Mouse (Mus musculus) spleen, adult 18-20 months (tissue): ENCODE results near the gene Cd151.

Experiments used
- DNase-seq, 2 experiments: peaks; one replicate each; pipeline ENCODE4 v3.0.0; 2022; ENCODE audit warnings: mixed read lengths in 2 of 2

Gene Cd151

DNA sequence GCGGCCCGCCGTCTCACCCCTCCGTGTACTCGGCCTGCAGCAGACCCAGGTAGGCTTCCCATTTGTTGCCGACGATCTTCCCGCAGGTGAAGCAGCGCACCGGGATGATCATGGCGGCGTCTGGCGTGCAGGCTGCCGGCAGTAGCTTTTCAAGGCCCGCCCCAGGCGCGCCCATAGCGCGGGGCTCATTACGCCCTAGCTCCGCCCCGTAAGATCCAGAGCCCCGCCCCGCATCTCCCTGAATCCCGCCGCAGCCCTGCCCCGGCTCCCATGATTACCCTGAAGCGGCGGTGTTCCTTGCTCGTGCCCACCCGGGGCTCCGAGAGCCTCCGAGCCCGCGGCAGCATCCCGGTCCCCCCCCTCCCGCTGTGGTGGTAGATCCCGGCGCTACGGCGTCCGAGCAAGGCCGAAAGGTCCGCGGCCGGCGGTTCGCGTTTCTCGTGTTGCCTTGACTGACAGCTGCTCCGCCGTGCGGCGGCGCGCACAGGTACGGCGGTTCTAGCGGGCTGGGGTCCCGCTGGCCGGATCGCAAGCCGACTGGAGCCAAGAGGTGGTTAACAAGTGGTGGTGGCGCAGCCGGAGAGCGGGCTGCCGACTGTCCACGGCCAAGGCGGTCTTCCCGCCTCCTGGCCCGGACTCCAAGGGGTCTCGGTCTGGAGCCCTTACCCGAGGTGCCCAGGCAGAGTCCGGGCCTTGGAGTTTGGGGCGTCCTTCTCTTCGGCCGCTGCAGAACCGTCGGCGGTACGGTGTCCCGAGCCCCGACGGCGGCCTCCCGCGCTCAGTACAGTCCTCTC is 8.0 kb downstream of the Cd151 start, which contains the start of the genes Polr2l and Tspan4:
TSS of gene Polr2l (minus strand) at position 122 of the 794 bp plus-strand sequence.
TSS of gene Tspan4 (plus strand) at position 230 of the 794 bp plus-strand sequence.
- DNase-seq, result peak; percentile 74 to 84

DNA sequence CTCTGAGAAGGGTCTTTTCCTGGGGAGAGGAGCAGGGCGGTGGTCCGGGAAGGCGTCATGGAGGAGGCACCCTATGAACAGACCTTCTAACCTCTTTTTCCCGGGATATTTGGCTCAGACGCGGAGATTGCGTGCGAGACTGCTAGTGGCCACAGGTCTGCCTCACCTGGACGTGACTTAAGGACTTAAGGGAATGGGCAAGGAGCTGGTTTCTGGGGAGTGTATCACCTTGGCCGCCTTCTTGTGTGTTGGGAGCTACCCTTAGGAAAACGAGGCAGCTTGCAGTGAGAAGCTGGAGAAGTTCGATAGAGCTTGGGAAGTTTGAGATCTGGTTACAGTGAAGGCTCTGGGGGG is 8.6 kb downstream of the Cd151 start:
- DNase-seq, result no peak

DNA sequence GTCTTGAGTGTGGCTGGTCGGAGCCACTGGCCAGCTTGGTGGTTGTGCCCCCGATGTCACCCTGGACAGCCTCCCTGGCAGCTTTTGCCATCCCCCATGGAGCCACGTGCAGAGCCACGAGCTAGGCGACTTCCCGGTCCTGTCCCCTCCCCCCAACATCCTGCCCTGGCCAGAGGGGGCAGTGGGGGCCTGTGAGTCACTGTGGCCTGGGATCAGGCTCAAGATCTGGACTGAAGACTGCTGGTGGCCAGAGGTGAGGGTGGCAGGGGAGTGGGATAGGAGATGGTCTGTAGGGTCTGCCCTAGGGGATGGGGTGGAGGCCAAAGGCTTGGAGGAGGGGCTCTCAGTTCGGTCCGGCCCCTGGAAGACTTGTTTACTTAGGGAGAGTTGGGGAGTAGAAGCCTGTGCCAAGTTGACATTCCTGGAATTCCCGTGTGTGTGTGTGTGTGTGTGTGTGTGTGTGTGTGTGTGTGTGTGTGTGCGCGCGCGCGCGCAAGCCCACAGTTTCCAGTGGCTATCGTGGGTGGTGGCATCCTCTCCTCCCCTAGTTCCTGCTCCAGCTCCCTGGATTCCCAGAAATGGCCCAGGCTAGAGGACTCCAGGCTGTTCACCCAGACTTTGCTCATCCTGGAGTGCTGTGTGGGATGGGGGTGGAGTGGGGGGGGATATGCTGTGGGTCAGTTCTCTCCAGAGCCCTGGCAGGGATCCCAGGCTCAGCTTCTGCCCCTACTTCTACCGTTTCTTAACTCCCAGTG is 9.2 kb downstream of the Cd151 start:
- peak; percentile 45 to 52 for DNase-seq

DNA sequence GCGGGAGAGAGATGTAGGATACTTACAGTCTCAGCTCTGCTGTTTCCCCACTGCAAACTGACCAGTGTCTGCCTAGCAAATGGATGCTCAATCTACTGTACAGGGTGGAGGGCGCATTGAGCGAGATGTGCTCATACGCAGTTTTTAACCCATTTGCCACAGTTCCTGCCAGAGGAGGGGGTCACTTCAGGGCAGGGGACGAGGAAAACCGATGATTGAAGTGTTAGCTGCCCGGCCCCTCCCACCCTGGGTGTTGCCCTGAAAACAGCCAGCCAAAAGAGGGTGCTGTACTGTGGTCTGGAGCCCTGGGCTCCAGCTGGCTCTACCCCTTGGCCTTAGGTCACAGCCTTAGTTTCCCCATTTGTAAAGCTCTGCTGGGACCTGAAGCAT is 9.8 kb downstream of the Cd151 start:
- DNase-seq, result no peak

DNA sequence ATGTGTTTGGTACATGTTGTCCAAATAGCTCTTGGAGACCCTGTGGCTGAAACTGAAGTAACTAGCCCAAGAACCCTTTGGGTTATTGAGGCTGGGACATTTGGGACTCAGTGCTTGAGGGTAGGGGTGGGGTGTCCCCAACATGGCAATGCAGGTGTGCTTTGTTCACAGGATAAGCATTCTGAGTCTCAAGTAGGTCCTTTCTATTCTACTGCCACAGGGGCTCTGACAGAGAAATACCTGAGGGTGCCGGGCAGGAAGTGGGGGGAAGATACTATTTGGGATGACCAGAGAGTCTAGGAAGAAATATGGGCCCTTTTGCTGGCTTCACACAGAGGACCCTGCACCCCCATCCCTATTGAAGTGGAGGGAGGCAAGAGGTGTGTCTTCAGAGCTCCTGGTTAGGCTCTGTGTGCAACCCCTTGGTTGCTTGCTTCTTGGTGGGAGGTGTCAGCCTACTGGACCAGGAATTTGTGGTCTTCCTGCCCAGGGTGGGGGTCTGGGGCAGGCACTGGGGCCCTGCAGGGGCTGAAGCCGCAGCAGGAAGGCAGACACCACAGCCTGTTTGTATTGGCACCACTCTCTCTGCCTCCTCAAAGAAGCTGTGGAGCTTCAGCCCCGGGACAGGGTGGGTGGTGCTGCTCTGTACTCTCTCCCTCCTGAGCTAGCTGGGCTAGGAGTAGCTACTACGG is 10.5 kb downstream of the Cd151 start:
- no peak for DNase-seq

DNA sequence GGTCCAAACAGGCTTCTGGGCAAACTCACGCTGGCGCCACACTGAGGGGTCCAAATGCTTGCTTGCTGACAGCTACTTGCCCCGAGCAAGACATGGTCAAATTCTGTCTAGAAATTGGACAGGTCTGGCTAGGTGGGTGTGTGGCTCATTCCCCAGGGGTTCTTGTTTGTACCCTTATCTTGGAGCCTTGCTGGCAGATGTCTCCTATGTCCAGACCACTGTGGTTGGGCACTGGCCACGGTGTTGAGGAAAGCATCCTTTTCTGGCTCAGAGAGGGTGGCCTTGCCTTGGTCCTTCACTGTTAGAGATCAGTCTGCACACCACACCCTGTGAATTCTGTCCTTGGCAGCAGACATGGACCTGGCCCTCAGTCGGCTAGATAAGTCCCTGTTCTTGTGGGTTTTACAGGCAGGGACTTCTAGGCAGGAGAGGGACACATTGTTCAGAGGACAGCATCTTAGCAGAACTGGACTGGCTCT is 11.1 kb downstream of the Cd151 start:
- no peak for DNase-seq

DNA sequence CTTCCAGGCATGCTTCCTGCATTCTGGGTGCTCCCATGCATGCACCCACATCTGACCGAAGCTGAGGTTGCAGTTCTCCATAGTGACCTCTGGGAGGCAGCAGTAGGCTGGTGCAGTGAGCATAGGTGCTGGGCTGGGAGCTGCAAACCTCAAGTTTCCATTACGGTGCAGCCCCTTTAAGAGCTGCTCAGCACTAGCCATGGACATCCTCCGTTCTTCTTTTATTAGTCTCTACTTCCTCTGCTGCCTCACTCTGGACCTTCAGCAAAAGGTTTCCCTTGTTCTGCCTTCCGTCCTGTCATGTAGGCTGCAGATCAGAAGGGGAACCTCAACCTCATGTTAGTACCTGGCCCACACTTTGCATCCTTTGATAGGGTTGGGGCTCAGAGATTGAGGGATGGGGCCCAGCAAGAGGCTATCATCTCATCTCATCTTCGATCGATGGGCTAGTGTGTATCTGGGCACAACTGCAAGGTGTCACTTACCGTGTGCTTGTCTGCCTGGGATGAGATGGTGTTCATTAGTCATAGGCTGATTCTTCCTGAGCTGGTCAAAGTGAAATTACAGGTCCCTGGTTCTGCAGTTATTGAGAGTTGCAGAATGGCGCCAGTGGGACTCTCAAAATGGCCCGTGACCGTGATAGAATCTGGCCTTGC is 13.8 kb downstream of the Cd151 start:
- peak; percentile 58 to 65 for DNase-seq

DNA sequence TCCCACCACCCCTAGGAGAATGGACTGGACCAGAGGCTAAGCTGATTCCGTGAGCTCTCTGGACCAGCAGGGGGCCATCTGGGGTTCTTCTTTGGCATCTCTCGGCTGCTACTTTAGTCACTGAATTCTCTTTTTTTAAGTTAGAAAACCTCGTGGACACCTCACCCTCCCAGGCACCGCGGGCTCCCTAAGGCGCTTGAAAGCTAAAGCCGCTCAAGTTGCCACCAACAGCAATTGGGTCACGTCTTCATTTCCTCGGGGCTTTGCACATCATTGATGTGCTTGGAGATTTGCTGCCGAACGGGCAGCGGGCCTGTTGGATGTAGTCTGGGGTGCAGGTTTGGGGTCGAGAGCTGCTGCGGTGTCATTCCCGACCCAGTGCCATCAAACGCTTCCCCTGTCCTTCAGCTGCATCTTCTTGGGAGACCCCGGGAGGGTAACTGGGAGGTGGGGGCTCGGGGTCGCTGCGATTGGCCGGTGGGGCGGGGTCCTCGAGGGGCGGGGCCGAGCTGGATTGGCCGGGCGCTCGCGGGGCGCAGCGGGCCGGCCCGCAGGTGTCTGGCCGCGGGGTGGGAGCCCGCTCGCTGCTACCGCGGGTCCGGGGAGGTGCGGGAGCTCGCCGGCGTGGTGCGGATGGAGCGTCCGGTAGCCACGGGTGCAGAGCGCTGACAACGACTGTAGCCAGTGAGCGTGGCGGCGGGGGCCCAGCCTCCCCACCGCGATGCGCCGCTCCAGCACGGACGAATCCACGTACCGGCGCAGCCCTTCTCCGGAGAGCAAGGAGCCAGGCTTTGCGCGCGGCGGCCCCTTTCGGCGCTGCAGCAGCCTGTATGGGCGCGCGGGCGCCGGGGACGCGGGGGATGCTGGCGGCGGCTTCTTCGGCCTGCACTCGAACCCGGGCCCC is 14.6 kb downstream of the Cd151 start:
- DNase-seq, result peak in 1 of 2 experiments; percentile 63

DNA sequence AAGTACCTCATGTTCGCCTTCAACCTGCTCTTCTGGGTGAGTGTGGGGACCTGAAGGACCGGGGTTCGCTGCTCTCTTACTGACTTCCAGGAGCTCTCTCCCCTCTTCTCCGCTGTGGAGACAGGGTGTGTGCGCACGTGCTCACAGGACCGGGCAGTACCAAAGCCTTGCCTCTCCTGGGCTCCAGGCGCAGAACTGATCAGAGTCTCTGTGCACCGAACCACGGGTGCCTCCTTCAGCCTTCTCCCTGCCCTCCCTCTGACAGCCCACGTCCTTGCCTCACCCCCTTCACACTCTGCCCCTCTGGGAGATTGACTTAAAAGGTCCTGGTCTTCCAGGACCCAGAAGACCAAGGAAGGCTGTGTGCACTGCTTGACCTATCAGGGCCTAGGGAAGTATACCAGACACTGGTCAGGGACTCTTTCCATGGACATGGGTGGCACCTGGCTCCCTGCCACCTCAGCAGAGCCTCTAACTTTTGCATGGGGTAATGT is 15.4 kb downstream of the Cd151 start:
- no peak for DNase-seq

DNA sequence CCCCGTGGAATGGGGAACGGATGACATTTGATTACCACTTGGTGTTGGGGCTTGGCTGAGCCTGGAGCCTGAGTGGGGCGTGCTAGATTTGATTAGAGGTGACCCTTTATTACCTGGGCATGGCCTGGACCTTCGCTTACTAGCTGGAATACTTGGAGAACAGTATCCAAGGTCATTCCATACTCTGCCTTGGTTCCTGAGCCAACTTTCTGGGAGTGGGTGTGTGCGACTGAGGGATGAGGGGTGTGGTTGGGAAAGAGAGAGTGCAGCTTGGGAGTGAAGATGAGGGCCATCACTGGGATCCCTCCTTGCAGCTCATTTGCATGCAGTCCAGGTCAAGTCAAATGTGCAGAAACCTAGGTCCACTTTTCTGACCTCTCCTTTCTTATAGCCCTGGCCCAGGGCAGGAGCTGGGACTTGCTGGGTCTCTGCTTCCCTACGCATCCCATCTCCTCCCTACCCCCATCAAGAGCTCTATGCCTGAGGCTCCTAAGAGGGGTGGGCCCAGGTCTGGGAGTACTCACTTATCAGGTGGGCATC is 16.0 kb downstream of the Cd151 start:
- DNase-seq, result no peak

DNA sequence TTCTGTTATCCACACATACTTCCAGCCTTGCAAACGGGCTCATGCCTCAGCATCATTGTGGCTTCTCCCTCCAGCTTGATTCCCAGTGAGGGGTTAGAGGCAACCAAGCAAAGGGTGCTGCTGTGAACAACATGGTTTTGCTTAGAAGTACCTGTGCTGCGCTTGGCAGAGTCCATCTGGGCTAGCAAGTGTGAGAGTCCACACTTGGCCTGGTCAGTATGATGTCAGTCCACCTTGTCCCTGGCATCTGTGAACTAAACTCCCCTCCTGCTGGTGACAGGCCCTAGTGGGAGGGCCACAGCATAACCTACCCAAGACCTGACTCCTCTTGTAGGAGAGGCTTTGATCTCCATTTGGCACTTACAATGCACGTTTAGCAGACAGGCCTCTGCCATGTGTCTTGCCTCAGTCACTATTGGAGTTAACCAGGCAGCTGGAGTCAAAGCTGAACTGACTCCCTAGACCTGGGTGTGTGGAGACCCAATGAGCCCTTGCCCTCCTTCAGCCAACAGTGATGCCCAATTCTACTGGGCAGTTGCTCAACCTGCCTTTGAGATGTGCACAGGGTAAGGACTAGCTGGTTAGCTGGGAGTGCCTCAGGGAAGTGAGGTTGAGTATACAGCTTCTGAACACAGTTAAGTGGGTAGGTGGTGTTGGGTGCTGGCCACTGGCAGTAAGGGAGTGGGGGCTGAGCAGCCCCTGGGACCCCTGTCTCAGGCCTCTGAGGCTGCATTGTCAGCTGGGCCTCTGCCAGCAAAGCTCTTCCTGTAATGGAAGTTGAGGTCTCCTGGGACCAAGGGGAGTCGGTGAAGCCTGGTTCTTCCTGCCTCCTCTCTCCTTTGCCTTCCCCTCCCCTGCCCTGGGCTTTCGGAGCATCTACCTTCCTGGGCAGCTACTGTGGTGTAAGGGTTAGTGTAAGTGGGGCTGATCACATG is 17.3 kb downstream of the Cd151 start:
- no peak for DNase-seq

DNA sequence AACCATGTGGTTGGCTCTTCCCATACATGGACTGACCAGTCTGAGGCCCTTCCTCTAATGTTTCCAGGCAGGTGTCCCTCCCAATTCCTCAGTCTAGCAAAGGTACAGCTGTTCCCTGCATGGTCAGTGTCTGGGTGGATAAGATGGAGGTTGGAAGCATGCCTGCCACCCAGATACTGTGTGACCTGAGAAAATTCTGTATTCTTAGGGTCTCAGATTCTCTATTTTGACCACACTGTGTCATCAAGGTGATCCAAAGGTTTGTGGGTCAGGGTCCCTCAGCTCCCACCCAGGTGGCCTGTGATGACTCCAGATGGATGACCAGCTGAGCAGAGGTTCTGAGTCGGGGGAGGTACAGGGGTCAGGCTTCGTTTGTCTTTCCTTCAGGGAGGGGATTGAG is 18.0 kb downstream of the Cd151 start:
- no peak for DNase-seq

DNA sequence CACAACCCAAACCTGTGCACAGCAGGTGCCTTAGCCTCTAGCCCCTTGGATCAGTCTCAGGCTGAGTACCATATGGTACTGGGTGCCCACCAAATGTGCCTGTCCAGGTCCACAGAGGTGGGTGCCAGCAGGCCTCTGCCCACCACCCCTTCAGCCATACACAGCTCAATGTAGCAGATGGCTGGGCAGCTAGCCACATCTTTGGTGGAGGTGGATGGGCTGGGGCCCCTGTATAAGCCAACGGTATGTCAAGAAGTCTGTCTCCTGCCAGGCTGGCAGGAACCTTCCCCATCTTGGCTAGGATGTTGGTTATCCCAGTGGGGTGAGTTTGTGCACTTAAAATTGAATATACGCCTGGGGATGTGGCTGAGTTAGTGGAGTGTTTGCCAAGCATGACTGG is 18.4 kb downstream of the Cd151 start:
- no peak for DNase-seq

DNA sequence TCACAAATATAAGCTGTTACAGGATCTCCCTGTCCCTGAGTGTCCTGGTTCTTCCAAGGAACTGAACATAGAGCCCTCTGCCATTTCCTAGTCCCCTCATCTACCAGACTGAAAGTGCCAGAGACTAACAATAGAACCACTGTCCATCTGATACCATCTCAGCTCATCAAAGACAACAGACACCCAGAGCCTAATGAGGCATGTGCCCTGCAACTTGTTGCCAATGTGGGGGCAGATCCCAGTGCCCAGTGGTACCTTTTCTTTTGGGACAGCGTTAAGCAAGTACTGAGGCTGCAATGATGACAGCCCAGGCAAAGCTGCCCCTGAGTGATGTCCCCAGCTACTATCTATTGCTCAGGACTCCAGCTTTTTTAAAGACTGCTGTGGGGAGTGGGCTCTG is 19.0 kb downstream of the Cd151 start:
- DNase-seq, result no peak

DNA sequence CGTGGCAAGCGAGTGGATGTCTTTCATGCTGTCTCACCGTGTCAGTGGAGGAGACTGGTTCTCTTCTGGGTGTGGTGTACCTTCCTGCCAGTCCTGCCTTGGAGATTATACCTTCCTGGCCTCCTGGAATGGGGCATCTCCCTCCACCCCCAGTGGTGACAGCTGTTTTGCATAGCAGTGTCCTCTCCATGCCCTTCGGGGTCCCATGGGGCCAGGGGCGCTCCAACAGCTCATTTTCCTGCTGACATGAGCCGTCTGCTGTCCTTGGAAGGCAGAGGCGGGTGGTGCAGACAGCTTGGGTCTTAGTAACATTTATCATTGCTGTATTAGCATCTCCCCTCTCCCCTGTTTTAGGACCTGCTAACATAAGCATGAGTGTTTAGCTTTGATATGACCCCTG is 19.9 kb downstream of the Cd151 start:
- DNase-seq, result no peak

DNA sequence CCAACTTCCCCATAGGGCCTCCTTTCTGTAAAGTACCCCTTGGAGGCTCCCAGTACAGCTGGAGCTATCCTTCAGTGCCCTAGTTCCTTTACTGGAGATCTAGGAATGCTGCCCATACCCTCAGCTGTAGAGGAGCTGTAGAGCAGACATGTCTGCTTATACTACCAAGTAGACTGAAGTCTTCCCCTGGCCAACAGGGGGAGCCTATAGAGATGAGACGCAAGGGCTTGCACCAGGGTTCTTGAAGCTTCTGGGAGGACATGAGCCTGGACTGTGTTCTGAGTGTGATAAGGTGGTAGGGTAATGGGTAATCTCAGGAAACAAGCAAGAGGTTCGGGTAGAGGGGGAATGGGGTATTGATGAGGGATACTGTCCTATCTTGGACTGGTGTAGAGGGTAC is 24.0 kb downstream of the Cd151 start:
- DNase-seq, result no peak

DNA sequence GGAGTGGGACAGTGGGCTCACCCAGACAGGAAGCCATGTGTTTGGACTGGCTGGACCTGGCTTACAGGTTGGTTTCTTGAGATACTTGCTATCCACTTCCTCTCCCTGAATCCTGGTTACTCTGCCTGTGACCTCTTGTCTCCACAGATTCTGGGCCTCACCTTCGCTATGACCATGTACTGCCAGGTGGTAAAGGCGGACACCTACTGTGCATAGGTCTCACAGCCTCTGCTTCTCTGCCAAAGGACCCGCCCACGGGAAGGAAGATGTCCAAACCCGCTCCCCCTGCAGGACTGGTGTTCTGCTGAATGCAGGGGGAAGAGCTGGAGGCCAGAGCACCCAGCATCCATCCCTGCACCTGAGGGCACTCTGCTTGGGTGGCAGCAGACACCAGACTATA is 25.5 kb downstream of the Cd151 start:
- no peak for DNase-seq

DNA sequence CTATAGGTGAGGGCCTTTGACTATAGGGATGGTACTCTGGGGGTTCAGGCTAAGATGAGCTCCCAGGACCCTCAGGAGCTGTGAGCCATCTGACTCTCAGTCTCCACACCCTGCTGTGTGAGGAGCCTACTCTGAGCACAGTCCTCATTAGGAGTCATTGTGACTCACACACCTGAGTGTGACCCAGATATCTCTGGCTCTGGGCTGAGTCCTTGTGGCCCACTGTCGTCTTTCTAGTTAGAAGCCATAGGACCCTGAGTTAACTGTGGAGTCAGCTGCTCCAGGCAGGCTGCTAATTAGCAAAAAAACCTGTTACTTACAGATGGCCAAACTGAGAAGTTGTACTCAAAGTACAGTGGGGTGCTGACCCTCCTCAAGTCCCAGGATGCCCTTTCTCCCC is 26.5 kb downstream of the Cd151 start:
- DNase-seq, result no peak

DNA sequence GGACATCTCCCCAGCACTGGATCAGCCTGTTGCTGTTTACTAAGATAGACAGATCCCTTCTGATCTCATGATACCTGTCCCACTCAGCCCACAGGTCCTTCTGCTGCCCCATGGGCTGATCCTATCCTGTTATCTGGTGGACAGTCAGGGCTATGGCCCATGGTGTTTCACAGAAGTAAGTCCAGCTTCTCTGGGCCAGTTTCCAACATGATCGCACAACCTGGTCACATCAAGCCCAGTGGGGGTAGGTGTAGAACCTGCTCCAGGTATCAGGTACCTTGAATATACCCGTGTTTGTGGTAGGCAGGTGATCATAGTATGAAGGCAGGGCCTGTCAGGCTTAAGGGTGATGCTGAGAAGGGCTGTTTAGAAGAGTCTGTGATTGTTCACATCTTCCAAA is 28.2 kb downstream of the Cd151 start:
- no peak for DNase-seq

DNA sequence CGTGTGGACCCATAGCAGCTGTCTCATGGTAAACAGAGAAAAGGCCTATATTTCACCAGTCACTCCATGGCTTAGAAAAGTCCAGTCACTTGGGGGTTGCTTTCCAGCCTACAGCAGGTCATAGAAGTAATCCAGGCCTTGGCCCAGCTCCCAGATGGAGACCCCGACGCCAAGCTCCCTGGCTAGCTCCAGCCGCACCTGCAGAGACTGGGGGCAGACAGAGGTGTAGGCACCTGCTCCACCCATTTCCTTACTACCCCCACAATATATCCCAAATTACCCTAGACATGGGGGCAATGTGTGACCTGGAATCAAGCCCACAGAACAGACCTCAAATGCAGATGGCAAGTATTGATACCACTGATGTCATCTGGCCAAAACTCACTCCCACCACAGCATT is 28.7 kb downstream of the Cd151 start:
- no peak for DNase-seq
